Mouse (Mus musculus) adrenal gland, postnatal 14 days (tissue): ENCODE data around the gene Ptgs1. TPM values are rescaled to one million over a fixed set of nuclear protein-coding genes. Genes with fewer than 3 reads are reported as not detected.
A peak's percentile ranks its signal among the peaks of the same experiment; 100 is the strongest.

Experiments
- DNase-seq: peaks from one replicate; pipeline ENCODE4 v3.0.0; 2021; ENCODE audit warnings: mixed read lengths
- total RNA-seq: library from RNA; stranded (reverse); gene quantifications from 2 replicates; pipeline ENCODE4 v1.2.3, GENCODE M21; 2021

Ptgs1 gene
- total RNA-seq, 1 experiment from 2014 or later, result 13.6 TPM

DNA sequence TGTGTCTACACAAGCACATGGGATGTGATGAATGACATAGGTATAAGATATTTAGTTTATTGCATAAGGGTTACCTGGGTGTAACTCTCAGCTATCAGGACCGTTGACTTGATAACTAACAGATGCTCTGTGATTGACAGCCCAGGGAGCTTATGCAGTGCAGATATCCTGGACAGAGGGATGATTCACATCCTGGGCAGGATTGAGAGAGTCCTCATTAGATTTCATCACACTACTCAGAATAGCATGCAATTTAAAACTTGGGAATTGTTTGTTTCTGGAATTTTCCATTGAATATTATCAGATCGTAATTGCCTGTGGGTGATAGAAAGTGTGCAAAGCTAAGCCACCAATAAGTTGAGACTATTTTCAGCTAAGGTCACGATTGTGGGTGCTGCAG lies 17.7 kb downstream of the Ptgs1 start:
- no peak for DNase-seq

DNA sequence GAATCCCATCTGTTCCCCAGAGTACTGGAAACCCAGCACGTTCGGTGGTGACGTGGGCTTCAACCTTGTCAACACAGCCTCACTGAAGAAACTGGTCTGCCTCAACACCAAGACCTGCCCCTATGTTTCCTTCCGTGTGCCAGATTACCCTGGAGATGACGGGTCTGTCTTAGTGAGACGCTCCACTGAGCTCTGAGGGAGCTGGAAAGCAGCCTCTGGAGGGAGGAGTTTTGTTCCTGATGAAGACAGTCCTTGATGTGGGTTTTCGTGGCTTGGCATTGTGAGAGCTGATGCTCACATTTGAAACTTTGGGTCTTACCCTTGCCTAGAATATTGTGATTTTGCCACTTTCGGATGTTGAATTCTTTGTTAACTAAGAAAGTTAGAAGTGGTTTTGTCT lies 20.9 kb downstream of the Ptgs1 start:
- DNase-seq, result no peak

DNA sequence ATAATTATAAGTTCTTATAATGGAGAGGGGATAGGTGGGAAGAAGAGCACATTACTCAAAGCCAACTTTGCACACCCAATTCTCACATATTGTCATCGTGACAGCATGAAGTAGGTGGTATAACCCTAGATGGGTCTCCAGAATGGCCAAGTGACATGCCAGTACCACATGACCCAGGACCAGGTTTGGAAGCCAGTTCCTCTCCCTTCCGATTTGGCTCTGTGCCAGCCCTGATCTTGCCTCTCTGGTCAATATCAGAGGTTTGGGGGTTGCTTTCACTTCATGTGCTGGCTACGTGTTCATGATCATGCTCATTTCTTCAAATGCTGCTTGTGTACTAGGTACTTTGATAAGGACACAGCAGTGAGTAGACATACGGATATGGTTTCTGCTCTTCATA lies 22.3 kb downstream of the Ptgs1 start:
- DNase-seq, result no peak

DNA sequence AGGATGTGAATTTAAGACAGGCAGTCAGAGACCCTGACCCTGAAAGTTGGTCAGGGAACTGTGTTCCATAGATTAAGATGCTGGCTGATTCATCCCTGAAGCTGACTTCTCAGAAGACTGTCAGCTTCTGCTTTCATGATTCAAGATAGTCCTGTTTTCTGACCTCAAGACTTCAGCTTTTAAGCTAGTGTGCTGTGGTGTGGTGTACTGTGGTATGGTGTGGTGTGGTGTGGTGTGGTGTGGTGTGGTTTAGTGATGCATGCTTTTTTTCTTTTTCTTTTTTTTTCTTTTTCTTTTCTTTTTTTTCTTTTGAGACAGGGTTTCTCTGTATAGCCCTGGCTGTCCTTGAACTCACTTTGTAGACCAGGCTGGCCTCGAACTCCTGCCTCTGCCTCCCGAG lies 24.2 kb downstream of the Ptgs1 start:
- DNase-seq, result no peak

DNA sequence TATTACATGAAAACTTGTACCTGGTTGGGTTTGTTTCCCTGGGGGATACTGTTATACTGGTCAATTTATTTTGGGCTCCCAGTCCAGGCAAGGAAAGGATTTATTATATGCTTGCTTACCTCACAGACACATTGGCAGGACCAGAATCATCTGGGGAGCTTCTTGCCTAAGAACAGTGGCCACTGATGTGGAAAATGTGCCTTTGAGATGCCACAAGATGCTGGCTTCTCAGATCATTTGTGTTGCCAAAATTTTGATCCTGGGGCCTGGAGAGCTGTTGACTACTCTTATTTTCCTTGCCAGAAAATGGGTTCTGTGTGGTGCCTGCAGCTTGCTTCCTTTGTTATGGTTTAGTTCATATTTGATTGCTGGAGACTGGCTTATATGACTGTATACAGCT lies 26.7 kb downstream of the Ptgs1 start:
- no peak for DNase-seq

DNA sequence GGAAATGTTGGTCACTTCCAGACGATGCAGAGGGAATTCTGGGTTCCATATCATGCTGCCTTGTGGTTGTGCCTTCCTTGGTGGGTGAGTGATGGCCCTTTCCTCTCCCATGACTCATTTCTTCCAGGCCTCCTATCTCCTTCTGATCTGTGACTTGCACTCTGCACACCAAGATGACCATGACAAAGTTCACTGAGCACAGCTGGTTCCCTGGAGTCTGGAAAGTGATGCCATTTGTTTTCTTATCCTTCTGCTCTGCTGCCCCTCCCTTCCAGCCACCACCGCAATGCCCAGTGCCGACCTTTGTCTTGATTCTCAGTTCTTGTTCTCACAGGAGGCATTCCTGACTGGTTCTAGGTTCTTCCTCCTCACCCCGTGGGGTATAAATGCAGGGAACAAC lies 29.2 kb downstream of the Ptgs1 start:
- DNase-seq, result no peak

DNA sequence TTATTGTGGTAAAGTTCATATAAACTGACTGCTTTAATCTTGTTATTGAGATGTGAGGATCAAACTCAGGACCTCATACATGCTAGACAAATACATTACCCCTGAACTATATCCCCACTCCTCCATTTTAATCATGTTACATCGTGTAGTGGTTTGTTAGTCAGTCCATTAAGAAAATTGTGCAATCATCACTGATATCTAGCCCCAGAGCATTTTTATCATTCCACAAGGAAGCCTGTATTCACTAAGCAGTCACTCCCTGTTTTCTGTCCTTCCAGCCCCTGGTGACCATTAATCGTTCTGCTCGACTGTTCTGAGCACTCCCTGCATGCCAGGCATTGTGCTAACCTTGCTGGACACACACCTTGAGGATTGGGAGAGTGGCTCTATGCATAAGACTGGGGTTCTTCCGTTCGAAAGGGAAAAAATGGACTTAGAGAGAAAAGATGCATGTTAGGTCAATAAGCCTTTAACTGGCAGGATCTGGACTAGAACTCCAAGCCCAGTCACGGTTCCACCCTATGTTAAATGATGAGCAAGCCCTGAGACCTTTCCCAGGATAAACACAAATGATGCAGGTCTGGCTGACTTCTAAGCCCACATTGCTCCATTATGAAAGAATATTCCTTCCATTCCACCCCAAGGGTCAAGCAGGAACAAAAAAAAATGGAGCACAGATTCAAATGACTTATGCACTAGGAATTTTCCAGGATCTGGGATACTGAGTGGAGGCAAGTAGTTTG lies 29.7 kb downstream of the Ptgs1 start:
- DNase-seq, result no peak

DNA sequence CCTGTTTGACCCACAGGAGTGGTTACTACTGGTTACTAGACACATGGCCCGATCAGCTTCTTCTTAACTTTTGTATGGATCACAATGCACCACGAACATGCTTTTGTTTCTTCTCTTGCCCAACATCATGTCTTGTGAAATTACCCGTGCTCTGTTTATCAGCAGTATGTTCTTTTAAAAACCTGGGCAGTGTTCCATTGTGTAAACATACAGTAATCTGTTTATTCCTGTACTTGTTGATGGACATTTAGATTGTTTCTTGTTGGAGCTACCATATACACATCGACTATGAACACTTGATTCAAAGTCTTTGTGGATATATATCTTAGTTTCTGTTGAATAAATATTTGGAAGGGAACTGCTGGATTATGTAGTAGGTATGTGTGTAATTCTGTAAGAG lies 31.8 kb downstream of the Ptgs1 start:
- DNase-seq, result no peak

DNA sequence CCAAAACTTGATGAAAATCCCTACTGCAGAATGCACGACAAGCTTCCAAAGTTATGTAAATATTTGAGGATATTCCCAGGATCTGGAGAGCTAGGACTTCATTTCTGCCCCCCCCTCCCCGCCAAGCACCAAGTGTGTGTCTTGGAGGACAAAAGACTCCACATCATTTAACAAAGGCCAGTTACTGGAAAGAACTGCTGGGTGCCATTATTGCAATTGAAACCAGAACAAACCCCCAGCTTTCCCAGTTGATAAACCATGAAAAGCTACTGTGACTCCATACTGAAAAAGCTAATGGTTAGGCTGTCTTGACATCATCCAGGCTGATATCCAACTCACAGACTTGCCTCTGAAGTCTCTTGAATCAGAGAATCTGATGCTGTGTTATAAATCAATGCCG lies 39.2 kb downstream of the Ptgs1 start:
- DNase-seq, result no peak

DNA sequence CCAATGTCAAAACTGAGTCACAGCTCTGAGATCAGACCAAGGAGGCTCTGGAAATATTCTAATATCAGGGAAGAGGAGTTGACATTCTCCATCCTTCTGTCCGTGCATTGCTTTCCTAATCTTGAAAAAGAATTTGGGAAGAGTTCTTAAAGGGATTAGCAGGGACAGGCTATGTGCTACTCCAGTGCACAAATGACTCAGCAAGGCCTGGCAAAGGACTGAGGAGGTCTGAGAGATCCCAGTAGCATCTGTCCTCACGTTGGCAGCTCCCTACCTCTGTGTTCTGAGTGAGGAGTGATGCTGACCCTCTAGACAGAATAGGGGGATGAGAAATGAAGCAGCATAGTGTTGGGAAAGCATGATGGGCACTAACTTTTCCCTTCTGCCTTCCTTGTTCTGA lies 40.0 kb downstream of the Ptgs1 start:
- DNase-seq, result no peak

DNA sequence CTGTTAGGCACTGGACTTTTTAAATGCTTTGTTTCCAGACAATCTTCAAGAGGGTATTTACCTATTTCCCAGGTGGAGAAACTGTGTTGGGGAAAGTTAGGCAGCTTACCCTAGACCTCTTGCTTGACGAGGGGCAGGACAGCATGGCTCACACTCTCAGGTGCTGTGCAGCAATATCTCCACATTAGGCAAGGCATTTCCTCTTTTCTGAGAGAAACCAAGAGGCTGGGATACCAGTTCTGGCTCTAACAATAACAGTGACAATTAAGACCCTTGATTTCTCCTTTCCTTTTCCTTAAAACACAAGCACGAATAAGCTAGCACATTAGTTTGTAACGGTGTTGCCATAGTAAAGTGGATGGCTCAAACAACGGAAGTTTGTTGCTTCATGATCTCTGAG lies 40.9 kb downstream of the Ptgs1 start:
- no peak for DNase-seq

DNA sequence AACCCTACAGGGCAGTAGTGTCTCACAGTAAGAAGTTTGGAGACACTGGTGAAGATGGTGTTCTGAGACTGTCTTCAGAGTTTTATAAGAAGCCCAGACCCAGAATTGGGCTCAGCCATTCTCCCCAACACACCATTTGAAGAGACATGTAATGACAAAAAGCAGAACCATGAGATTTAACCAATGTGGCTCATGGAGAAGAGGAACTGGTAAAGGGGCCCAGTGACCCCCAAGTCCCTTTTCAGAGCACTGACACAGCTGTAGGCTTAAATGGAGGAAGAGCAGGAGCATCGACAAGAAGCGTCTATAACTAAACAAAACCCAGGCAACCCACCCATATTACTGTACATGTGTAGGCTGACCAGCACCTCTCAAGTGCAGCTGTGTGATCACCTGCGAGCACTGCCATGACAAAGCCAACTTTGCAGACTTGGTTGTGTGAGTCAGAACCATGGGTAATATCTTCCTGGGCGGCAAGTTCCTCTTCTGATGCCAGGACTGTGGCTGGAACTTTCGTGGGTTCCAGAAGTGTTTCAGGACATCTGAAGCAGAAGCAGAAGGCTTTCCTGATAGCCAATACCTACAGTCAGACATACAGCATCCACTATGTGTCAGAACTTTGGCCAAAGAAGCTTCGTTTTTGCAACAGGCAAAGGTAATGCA lies 42.2 kb downstream of the Ptgs1 start:
- no peak for DNase-seq

DNA sequence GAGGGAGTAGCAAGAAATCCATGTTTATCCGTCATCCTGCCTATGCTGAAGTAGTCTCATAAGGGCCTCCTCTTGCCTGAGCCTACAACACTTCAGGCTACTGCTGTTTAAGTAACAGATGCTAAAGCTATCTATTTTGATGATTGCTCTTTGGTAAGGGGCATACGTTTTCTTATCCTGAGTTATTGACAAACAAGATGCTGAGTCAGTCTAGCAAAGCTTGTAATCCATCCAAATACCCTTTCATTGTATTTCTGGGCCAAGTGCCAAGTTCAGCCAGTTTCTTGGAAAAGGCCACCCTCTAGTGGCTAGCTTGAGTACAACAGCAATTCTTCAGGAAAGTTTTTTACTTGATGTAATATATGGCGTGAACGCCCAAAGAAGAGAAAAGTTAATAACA lies 46.2 kb downstream of the Ptgs1 start:
- peak; percentile 69 for DNase-seq

DNA sequence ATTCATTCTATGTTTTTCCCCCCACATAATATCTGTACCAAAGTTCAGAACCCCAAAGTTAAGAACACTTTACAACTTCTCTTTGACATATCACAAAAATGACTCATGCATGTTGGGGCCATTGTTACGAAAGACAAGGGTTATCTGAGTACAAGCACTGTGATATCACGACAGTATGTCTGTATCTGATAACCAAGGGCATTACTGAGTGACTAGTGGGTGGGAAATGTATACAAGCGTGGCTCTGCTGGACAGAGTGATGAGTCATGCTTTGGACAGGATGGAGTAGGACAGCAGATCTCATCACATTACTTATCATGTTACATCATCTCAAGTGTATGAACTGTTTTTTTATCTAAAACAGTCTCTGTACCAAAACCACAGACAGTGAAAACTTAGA lies 48.5 kb downstream of the Ptgs1 start:
- DNase-seq, result no peak

DNA sequence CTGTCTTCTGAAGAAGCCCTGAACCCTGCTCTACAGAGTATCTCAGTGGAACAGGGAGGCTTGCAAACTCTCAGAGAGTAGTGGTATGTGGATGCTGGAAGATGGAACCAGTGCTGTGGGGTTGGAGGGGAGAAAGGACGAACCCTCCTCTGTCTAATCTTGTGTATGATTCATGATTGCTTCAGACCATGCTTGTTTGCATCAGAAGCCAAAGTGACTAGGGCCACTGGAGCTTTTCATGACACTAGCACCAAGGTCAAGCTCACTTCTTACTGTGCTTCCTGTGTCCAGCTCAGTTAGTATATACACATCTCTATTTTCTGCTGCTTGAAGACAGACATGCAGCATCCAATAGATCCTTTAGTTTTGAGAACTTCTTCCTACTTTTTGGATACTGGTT lies 50.9 kb downstream of the Ptgs1 start:
- DNase-seq, result no peak

DNA sequence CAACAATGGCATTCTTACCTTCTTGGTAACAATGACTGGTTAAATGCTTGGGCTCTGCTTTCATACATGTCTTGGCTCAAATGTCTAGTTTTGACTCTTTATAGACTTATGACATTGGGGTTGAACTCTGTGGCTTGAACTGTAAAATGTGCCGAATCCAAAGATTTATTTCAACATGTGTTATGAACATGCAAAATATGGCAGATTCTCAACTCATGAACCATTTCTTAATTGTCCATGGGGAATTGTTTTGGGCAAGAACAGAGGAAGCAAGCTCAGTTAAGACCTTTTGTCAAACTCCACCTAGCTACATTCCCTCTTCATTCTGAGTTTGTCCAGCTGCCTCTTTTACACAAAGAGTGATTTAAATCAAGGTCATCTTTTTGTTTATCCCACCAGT lies 52.1 kb downstream of the Ptgs1 start:
- DNase-seq, result no peak

Other genes with a start within 250 kb of the Ptgs1 start
- gene Ndufa8, start 181.0 kb upstream of the Ptgs1 start, total RNA-seq, result 365 and 371 TPM in 2 replicates
- not detected in 2 replicates for gene Morn5, start 181.0 kb upstream of the Ptgs1 start, total RNA-seq
- 5.4 and 7.2 TPM in 2 replicates for gene Lhx6, start 125.0 kb upstream of the Ptgs1 start, total RNA-seq
- gene Mrrf, start 94.0 kb upstream of the Ptgs1 start, total RNA-seq, result 26.0 and 27.0 TPM in 2 replicates
- 27.3 and 27.4 TPM in 2 replicates for gene Rbm18, start 93.7 kb upstream of the Ptgs1 start, total RNA-seq
- gene Olfr338, start 143.1 kb downstream of the Ptgs1 start, total RNA-seq, result not detected in 2 replicates
- not detected in 2 replicates for gene Olfr339, start 188.5 kb downstream of the Ptgs1 start, total RNA-seq
- not detected in 2 replicates for gene Olfr340, start 222.2 kb downstream of the Ptgs1 start, total RNA-seq